Mouse (Mus musculus) adrenal gland, postnatal 0 days (tissue): Measurements from ENCODE around the gene Zdhhc11. TPM values are rescaled to one million over a fixed set of nuclear protein-coding genes. Genes with fewer than 3 reads are reported as not detected.

ENCODE experiments used
- microRNA-seq: library from miRNA; unstranded; fragments of <30 nt; microRNA quantifications from one replicate; pipeline ENCODE4, GENCODE M21; 2016; ENCODE audit warnings: borderline replicate concordance; ENCODE audit not compliant: insufficient number of aligned reads
- polyA plus RNA-seq: library from polyadenylated mRNA; unstranded; fragments of >200 nt; fragmentation: Nextera tagmentation; extraction: Ambion mirVana; gene quantifications from 2 replicates; pipeline ENCODE4 v1.2.1, GENCODE M21; 2015

Zdhhc11 gene
- polyA plus RNA-seq, result not detected in 2 replicates

GRCm38 (mm10) chr13:73963551-73963950, at the start of gene Zdhhc11:
Gene Zdhhc11 (plus strand): TSS chr13:73963851.

GRCm38 (mm10) chr13:73937321-73938176, 26.1 kb upstream of the Zdhhc11 start, which contains the start of the genes Trip13 and Brd9:
Gene Trip13 (minus strand): TSS chr13:73937784.
Gene Brd9 (plus strand): TSS chr13:73937811.

GRCm38 (mm10) chr13:74008948-74009718, 45.5 kb downstream of the Zdhhc11 start, which contains the start of gene Tppp:
Gene Tppp (plus strand): TSS chr13:74009407.

Small RNA genes lying within 50 kb of the gene (microRNA-seq; reads per million reads assigned to microRNA genes)
- not detected for gene Gm25197

Other genes starting within 250 kb of the Zdhhc11 start
- 5.7 and 8.4 TPM in 2 replicates for gene Slc12a7, start 230.8 kb upstream of the Zdhhc11 start, polyA plus RNA-seq
- gene Nkd2, start 116.2 kb upstream of the Zdhhc11 start, polyA plus RNA-seq, result 2.6 and 3.6 TPM in 2 replicates
- 9.7 and 9.8 TPM in 2 replicates for gene Trip13, start 26.1 kb upstream of the Zdhhc11 start, polyA plus RNA-seq
- gene Brd9, start 26.0 kb upstream of the Zdhhc11 start, polyA plus RNA-seq, result 25.9 and 35.3 TPM in 2 replicates
- 1.4 and 2.1 TPM in 2 replicates for gene Tppp, start 45.6 kb downstream of the Zdhhc11 start, polyA plus RNA-seq
- 6.5 and 8.9 TPM in 2 replicates for gene Cep72, start 98.4 kb downstream of the Zdhhc11 start, polyA plus RNA-seq
- 0.11 TPM in 1 of 2 replicates, not detected in the other for gene Slc9a3, start 157.6 kb downstream of the Zdhhc11 start, polyA plus RNA-seq
- gene Exoc3, start 244.9 kb downstream of the Zdhhc11 start, polyA plus RNA-seq, result 38.8 and 53.0 TPM in 2 replicates